Mouse (Mus musculus) bone marrow macrophage, adult 2 months (primary cell): Measurements from ENCODE around the gene Ube2o.

Source experiments
- CTCF ChIP-seq: IDR thresholded peaks from 2 replicates; pipeline ENCODE4 v1.5.1; 2012; ENCODE audit warnings: low read depth, mild to moderate bottlenecking, low read length, moderate library complexity
- POLR2A ChIP-seq: IDR thresholded peaks from 2 replicates; pipeline ENCODE4 v1.6.1; 2012; ENCODE audit warnings: mild to moderate bottlenecking, low read depth, low read length, borderline replicate concordance

DNA sequence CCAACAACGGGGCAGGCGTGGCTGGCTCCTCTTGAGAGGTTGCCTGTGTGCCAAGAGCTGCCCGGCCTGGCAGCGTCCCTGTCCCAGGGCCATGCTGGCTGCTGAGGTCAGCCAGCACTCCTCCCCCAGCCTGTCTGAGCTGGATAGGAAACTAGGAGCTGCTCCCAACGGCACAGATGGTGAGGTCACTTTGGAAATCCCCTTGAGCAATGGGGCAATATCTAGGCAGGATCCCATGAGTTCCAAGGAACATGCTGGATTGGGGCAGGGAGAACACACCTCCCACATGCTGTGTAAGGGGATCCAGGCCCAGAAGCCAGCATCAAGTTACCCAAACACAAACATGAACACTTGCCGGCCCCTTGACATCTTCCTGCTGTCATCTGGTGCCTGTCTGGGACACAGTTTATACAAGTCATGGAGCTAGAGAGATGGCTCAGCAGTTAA is 40.0 kb upstream of the Ube2o start:
- no peak for TF ChIP-seq CTCF
- no peak for TF ChIP-seq POLR2A
